Comparison of ENCODE assay signal across 8 mouse cellular contexts in genomic region chr17:74489024-74489900, GRCm38 (mm10). TPM values are rescaled to one million over a fixed set of nuclear protein-coding genes. Genes with fewer than 3 reads are reported as not detected.
DNase-seq lines count a peak whose midpoint lies in the region; ATAC-seq lines count a peak whose summit lies in the region.

Gene Yipf4 (plus strand): TSS chr17:74489493.

- peak; percentile 100 for ATAC-seq in hindbrain, embryonic 14.5 days (ENCODE audit: low FRiP score)

- H3K9ac ChIP-seq in hindbrain, embryonic 14.5 days: peak within 1 kb of the TSS; percentile 85

- peak; percentile 98 for DNase-seq in R1 (ENCODE audit: low read depth, low spot score)
- DNase-seq in cerebellum, postnatal 25 days: peak; percentile 97 to 99
- peak; percentile 99 for DNase-seq in frontal cortex, postnatal 25 days (ENCODE audit: low spot score in 2 of 2)
- DNase-seq in hindbrain, embryonic 14.5 days (ENCODE audit: low spot score): peak; percentile 95
- peak; percentile 95 to 97 for DNase-seq in layer of hippocampus, postnatal 36 days
- peak; percentile 99 for DNase-seq in lung, postnatal 36 days
- peak; percentile 98 for DNase-seq in retina, postnatal 1 day
- DNase-seq in urinary bladder, adult 18-20 months (ENCODE audit: low spot score in 2 of 2): peak; percentile 93 to 96

- H3K4me2 ChIP-seq in hindbrain, embryonic 14.5 days (replicated peaks): peak within 1 kb of the TSS; percentile 76

- H3K4me1 ChIP-seq in hindbrain, embryonic 14.5 days (replicated peaks; ENCODE audit: control insufficient read depth, insufficient read depth, low read length): peaks cover 10% of the 10 kb centered on the region

- H3K36me3 ChIP-seq in hindbrain, embryonic 14.5 days (replicated peaks; ENCODE audit: control insufficient read depth, insufficient read depth): peaks cover 25% of the 10 kb centered on the region

- peak within 1 kb of the TSS; percentile 75 for H3K27ac ChIP-seq in hindbrain, embryonic 14.5 days

- 5% methylated on average over 56 of the region's 58 CpGs for WGBS in hindbrain, embryonic 14.5 days

- no peaks in the 10 kb centered on the region for H3K9me3 ChIP-seq in hindbrain, embryonic 14.5 days (ENCODE audit: control insufficient read depth, low read length)

- H3K27me3 ChIP-seq in hindbrain, embryonic 14.5 days (ENCODE audit: control insufficient read depth, insufficient read depth, low read length): no peaks in the 10 kb centered on the region

- peak within 1 kb of the TSS; percentile 95 for H3K4me3 ChIP-seq in hindbrain, embryonic 14.5 days (replicated peaks; ENCODE audit: low read length)

RNA-seq across cellular contexts. Expression of gene Yipf4, which starts in this region (rescaled TPM):
- polyA plus RNA-seq in hindbrain, embryonic 14.5 days (2014; fragmentation: Nextera tagmentation; extraction: Ambion mirVana): 62.2 TPM in 2 replicates
- total RNA-seq in layer of hippocampus, postnatal 36 days (2021): 10 to 100 TPM; 80.0 to 96.8 TPM

Comparison
In these comparisons a context has a peak if more than half of its experiments do, and no peak if none do; other contexts are left out.
1. Peak in every context shown above with its lines: DNase-seq, ATAC-seq, H3K4me3 ChIP-seq and H3K27ac ChIP-seq.